Mouse (Mus musculus) testis, adult 2 months (tissue): Measurements from ENCODE around the gene Slc5a10.

ENCODE experiments used
- CTCF ChIP-seq: fragments of 200-500 bp; IDR thresholded peaks from 2 replicates; pipeline ENCODE4 v1.5.1; 2012; ENCODE audit warnings: low read depth, mild to moderate bottlenecking, inconsistent platforms, low read length, moderate library complexity; ENCODE audit not compliant: control insufficient read depth, insufficient read depth, insufficient replicate concordance
- POLR2A ChIP-seq: fragments of 200-500 bp; IDR thresholded peaks from 2 replicates; pipeline ENCODE4 v1.6.1; 2012; ENCODE audit warnings: low read depth, mild to moderate bottlenecking, inconsistent platforms, low read length, moderate library complexity; ENCODE audit not compliant: control insufficient read depth

DNA sequence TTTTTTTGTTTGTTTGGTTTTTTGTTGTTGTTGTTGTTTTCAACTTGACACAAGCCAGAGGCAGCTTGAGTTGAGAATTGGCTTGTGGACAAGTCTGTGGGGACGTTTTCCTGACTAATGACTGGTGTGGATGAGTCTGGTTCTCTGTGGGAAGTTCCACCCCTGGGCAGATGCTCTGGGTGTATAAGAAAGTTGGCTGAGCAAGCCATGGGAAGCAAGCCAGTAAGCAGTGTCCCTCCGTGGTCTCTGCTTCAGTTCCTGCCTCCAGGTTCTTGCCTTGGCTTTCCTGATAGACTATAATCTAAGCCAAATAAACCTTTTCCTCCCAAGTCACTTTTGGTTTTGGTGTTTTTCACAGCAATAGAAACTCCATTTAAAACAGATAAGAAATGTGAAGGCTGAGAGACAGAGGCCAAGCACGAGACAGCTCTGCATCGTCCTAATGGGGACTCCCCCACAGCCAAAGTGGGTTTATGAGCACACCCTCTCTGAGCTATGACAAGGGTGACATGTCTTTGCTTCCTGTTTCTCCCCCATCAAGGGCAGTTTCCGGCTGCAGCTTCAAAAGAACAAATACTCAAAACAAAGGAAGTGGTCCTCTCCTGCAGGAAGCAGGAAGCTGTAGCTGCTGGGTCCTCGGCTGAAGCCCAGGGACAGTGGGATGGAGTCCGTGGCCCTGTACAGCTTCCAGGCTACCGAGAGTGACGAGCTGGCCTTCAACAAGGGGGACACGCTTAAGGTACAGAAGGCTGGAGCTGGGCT is 67.8 kb downstream of the Slc5a10 start, which contains the start of gene Grap:
- TF ChIP-seq CTCF, result no peak
- no peak for TF ChIP-seq POLR2A
